Mouse (Mus musculus): ENCODE data around the gene Pbx3. TPM values are rescaled to one million over a fixed set of nuclear protein-coding genes. Genes with fewer than 3 reads are reported as not detected.

The Pbx3 gene
- total RNA-seq, 4 experiments from 2014 or later, result 8.2 to 11.6 (median 8.7) TPM

- DNase-seq (ENCODE audit: low spot score in 2 of 2), result no peak
Measured at GRCm38 (mm10) chr2:34225470-34225869, 147.5 kb downstream of the Pbx3 start.

GRCm38 (mm10) chr2:34221477-34221876, 151.5 kb downstream of the Pbx3 start:
- DNase-seq (ENCODE audit: low spot score in 2 of 2), result no peak

GRCm38 (mm10) chr2:34219150-34219549, 153.8 kb downstream of the Pbx3 start:
- no peak for DNase-seq (ENCODE audit: low spot score in 2 of 2)

GRCm38 (mm10) chr2:34217596-34217995, 155.3 kb downstream of the Pbx3 start:
- no peak for DNase-seq (ENCODE audit: low spot score in 2 of 2)

- DNase-seq (ENCODE audit: low spot score in 2 of 2), result no peak
Measured at GRCm38 (mm10) chr2:34215496-34215895, 157.4 kb downstream of the Pbx3 start.

- peak in 1 of 2 experiments; percentile 29 for DNase-seq (ENCODE audit: low spot score in 2 of 2)
Measured at GRCm38 (mm10) chr2:34212418-34212817, 160.5 kb downstream of the Pbx3 start.

GRCm38 (mm10) chr2:34204797-34205196, 168.1 kb downstream of the Pbx3 start:
- no peak for DNase-seq (ENCODE audit: low spot score in 2 of 2)

- no peak for DNase-seq (ENCODE audit: low spot score in 2 of 2)
Measured at GRCm38 (mm10) chr2:34204325-34204724, 168.6 kb downstream of the Pbx3 start.

- no peak for DNase-seq (ENCODE audit: low spot score in 2 of 2)
Measured at GRCm38 (mm10) chr2:34193870-34194820, 178.8 kb downstream of the Pbx3 start.

GRCm38 (mm10) chr2:34193276-34193675, 179.7 kb downstream of the Pbx3 start:
- DNase-seq (ENCODE audit: low spot score in 2 of 2), result peak in 1 of 2 experiments; percentile 7

- no peak for DNase-seq (ENCODE audit: low spot score in 2 of 2)
Measured at GRCm38 (mm10) chr2:34187366-34187765, 185.6 kb downstream of the Pbx3 start.

- DNase-seq (ENCODE audit: low spot score in 2 of 2), result no peak
Measured at GRCm38 (mm10) chr2:34181600-34181999, 191.3 kb downstream of the Pbx3 start.

GRCm38 (mm10) chr2:34179299-34179698, 193.6 kb downstream of the Pbx3 start:
- DNase-seq (ENCODE audit: low spot score in 2 of 2), result no peak

- no peak for DNase-seq (ENCODE audit: low spot score in 2 of 2)
Measured at GRCm38 (mm10) chr2:34178653-34179052, 194.3 kb downstream of the Pbx3 start.

- no peak for DNase-seq (ENCODE audit: low spot score in 2 of 2)
Measured at GRCm38 (mm10) chr2:34170424-34170823, 202.5 kb downstream of the Pbx3 start.

GRCm38 (mm10) chr2:34169626-34170025, 203.3 kb downstream of the Pbx3 start:
- no peak for DNase-seq (ENCODE audit: low spot score in 2 of 2)

GRCm38 (mm10) chr2:34168191-34168590, 204.8 kb downstream of the Pbx3 start:
- no peak for DNase-seq (ENCODE audit: low spot score in 2 of 2)

- DNase-seq (ENCODE audit: low spot score in 2 of 2), result no peak
Measured at GRCm38 (mm10) chr2:34162484-34162883, 210.5 kb downstream of the Pbx3 start.

GRCm38 (mm10) chr2:34157746-34158145, 215.2 kb downstream of the Pbx3 start:
- no peak for DNase-seq (ENCODE audit: low spot score in 2 of 2)

- no peak for DNase-seq (ENCODE audit: low spot score in 2 of 2)
Measured at GRCm38 (mm10) chr2:34154833-34155232, 218.1 kb downstream of the Pbx3 start.

GRCm38 (mm10) chr2:34153336-34153735, 219.6 kb downstream of the Pbx3 start:
- no peak for DNase-seq (ENCODE audit: low spot score in 2 of 2)

GRCm38 (mm10) chr2:34150560-34150959, 222.4 kb downstream of the Pbx3 start:
- DNase-seq (ENCODE audit: low spot score in 2 of 2), result no peak

- DNase-seq (ENCODE audit: low spot score in 2 of 2), result no peak
Measured at GRCm38 (mm10) chr2:34148214-34148613, 224.7 kb downstream of the Pbx3 start.

Data from layer of hippocampus, adult 8-10 months (tissue).